Mouse (Mus musculus) liver, postnatal 0 days (tissue): ENCODE measurements at regions not wholly inside any gene's neighbourhood (a gene's known extent, or its start where the extent isn't known, plus 50 kb on each side); places are given as distances from the start of the nearest gene placed in this dataset.

ENCODE experiments used
- CTCF ChIP-seq: sonication (generic); IDR thresholded peaks from 2 replicates; pipeline ENCODE4 v1.5.1; 2016; ENCODE audit warnings: antibody characterized with exemption, low read depth
- EP300 ChIP-seq: IDR thresholded peaks from 2 replicates; pipeline ENCODE4 v1.6.1; 2016; ENCODE audit warnings: antibody characterized with exemption, low read depth, mild to moderate bottlenecking

- no peak for TF ChIP-seq CTCF
- no peak for TF ChIP-seq EP300
Observed at GRCm38 (mm10) chr10:91447974-91448703, 267.0 kb upstream of the Tmpo start.
